8 mouse cellular contexts compared by ENCODE assay signal in genomic region chr10:13375820-13376219, GRCm38 (mm10).
DNase-seq lines count a peak whose midpoint lies in the region; ATAC-seq and TF ChIP-seq lines count a peak whose summit lies in the region.

No protein-coding gene starts in this region.

- ATAC-seq in intestine, postnatal 0 days: peak; percentile 53
- ATAC-seq in lung, embryonic 14.5 days (ENCODE audit: insufficient read depth): peak; percentile 87
- no peak for ATAC-seq in megakaryocyte-erythroid progenitor cell, adult 5-6 weeks (replicated peaks; ENCODE audit: low FRiP score, low TSS enrichment, poor library complexity, severe bottlenecking)

- 9% methylated on average over 3 of the region's 3 CpGs for WGBS in intestine, postnatal 0 days
- 12% methylated on average over 3 of the region's 3 CpGs for WGBS in lung, embryonic 14.5 days

- TF ChIP-seq POLR2A in MEL (IDR thresholded peaks at IDR 0.05; ENCODE audit: control insufficient read depth in 1 of 2, insufficient read depth in 1 of 2, low read depth in 1 of 2, low read length in 2 of 2, poor library complexity in 1 of 2): no peak

- H3K4me3 ChIP-seq in MEL (ENCODE audit: control insufficient read depth in 1 of 2, insufficient read depth in 1 of 2, low read depth in 2 of 2, low read length in 2 of 2): no peak overlapping the region
- H3K4me3 ChIP-seq in intestine, postnatal 0 days (ENCODE audit: low read depth, low read length): no peak overlapping the region
- H3K4me3 ChIP-seq in lung, embryonic 14.5 days (ENCODE audit: low read depth, low read length): no peak overlapping the region

- no peaks in the 10 kb centered on the region for H3K79me2 ChIP-seq in MEL (ENCODE audit: control insufficient read depth, insufficient read depth, low read length, poor library complexity)

- TF ChIP-seq CTCF in MEL (IDR thresholded peaks at IDR 0.05 in 2 of 3, conservative IDR thresholded peaks at IDR 0.05 in 1 of 3; ENCODE audit: control insufficient read depth in 1 of 3, insufficient read depth in 1 of 3, low read depth in 2 of 3, low read length in 3 of 3, poor library complexity in 1 of 3, severe bottlenecking in 1 of 3): no peak
- TF ChIP-seq CTCF in intestine, postnatal 0 days (IDR thresholded peaks at IDR 0.05; ENCODE audit: low read depth): peak; percentile 45
- 0 out of 2 replicates have a peak, but pooled peaks have one; percentile 6 for TF ChIP-seq CTCF in lung, embryonic 14.5 days (IDR thresholded peaks at IDR 0.05; ENCODE audit: low read depth)

- H3K9ac ChIP-seq in MEL (ENCODE audit: control insufficient read depth, low read depth, low read length, poor library complexity, severe bottlenecking): no peak overlapping the region
- no peak overlapping the region for H3K9ac ChIP-seq in intestine, postnatal 0 days (ENCODE audit: low read depth, low read length)
- no peak overlapping the region for H3K9ac ChIP-seq in lung, embryonic 14.5 days

- H3K27ac ChIP-seq in MEL (ENCODE audit: control insufficient read depth, low read depth, low read length): no peak overlapping the region
- no peak overlapping the region for H3K27ac ChIP-seq in intestine, postnatal 0 days (ENCODE audit: low read depth, low read length)
- peak overlapping the region; percentile 71 for H3K27ac ChIP-seq in lung, embryonic 14.5 days (ENCODE audit: low read depth)

- no peaks in the 10 kb centered on the region; a peak in 1 of 4 replicates for H3K27me3 ChIP-seq in MEL (ENCODE audit: control insufficient read depth in 1 of 2, insufficient read depth in 2 of 2, low read length in 2 of 2)
- H3K27me3 ChIP-seq in intestine, postnatal 0 days (replicated peaks; ENCODE audit: control insufficient read depth, insufficient read depth, low read length): no peaks in the 10 kb centered on the region
- no peaks in the 10 kb centered on the region for H3K27me3 ChIP-seq in lung, embryonic 14.5 days (ENCODE audit: insufficient read depth, low read length)

- DNase-seq in embryo, embryonic 10.5 days (ENCODE audit: low spot score): peak; percentile 38
- no peak for DNase-seq in embryo, embryonic 10 days (ENCODE audit: low spot score)
- peak; percentile 2 for DNase-seq in MEL (ENCODE audit: low read depth, low spot score)
- DNase-seq in lung, embryonic 14.5 days: peak; percentile 92
- no peak for DNase-seq in spleen, postnatal 14 days (ENCODE audit: low spot score in 2 of 2)
- DNase-seq in cerebellum, adult 8-10 months: no peak

- no peaks in the 10 kb centered on the region for H3K36me3 ChIP-seq in MEL (ENCODE audit: control insufficient read depth in 1 of 2, insufficient read depth in 2 of 2, low read length in 2 of 2)
- H3K36me3 ChIP-seq in intestine, postnatal 0 days (ENCODE audit: control insufficient read depth, insufficient read depth): no peaks in the 10 kb centered on the region
- no peaks in the 10 kb centered on the region for H3K36me3 ChIP-seq in lung, embryonic 14.5 days (ENCODE audit: insufficient read depth)

- no peak overlapping the region for H3K4me2 ChIP-seq in intestine, postnatal 0 days (replicated peaks; ENCODE audit: low read depth)
- H3K4me2 ChIP-seq in lung, embryonic 14.5 days: no peak overlapping the region

- no peak for TF ChIP-seq RAD21 in MEL (IDR thresholded peaks at IDR 0.05; ENCODE audit: low read depth, low read length)

- H3K4me1 ChIP-seq in MEL (ENCODE audit: control insufficient read depth in 1 of 2, insufficient read depth in 2 of 2, low read length in 2 of 2): no peaks in the 10 kb centered on the region
- H3K4me1 ChIP-seq in intestine, postnatal 0 days (replicated peaks; ENCODE audit: control insufficient read depth, insufficient read depth, low read length): no peaks in the 10 kb centered on the region
- peaks cover 20% of the 10 kb centered on the region for H3K4me1 ChIP-seq in lung, embryonic 14.5 days (ENCODE audit: insufficient read depth)

- no peaks in the 10 kb centered on the region for H3K9me3 ChIP-seq in MEL (replicated peaks; ENCODE audit: insufficient read depth, low read length)
- H3K9me3 ChIP-seq in intestine, postnatal 0 days (ENCODE audit: control insufficient read depth): no peaks in the 10 kb centered on the region
- H3K9me3 ChIP-seq in lung, embryonic 14.5 days (ENCODE audit: low read depth, low read length): no peaks in the 10 kb centered on the region

- TF ChIP-seq EP300 in MEL (IDR thresholded peaks at IDR 0.05; ENCODE audit: low read depth in 1 of 2, low read length in 2 of 2): no peak

TF ChIP-seq in MEL, 35 proteins besides CTCF, POLR2A, EP300 and RAD21:
- TF ChIP-seq MAFK (IDR thresholded peaks at IDR 0.05; ENCODE audit: borderline replicate concordance, low read depth, low read length) (no peak), USF2 (IDR thresholded peaks at IDR 0.05; ENCODE audit: borderline replicate concordance in 1 of 2, insufficient read depth in 1 of 2, low read depth in 1 of 2, low read length in 2 of 2) (no peak), ZMIZ1 (IDR thresholded peaks at IDR 0.05; ENCODE audit: low read depth, low read length) (no peak), E2F4 (IDR thresholded peaks at IDR 0.05; ENCODE audit: borderline replicate concordance, low read depth, low read length) (no peak), ZC3H11A (IDR thresholded peaks at IDR 0.05; ENCODE audit: low read depth, low read length) (no peak), SIN3A (IDR thresholded peaks at IDR 0.05; ENCODE audit: low read length) (no peak), JUND (IDR thresholded peaks at IDR 0.05; ENCODE audit: low read depth, low read length) (no peak), MXI1 (IDR thresholded peaks at IDR 0.05; ENCODE audit: low read depth, low read length) (no peak), MEF2A (IDR thresholded peaks at IDR 0.05; ENCODE audit: extremely low read depth, insufficient replicate concordance, low read depth, low read length, poor library complexity, severe bottlenecking) (no peak), MAX (IDR thresholded peaks at IDR 0.05; ENCODE audit: low read length) (no peak), CHD2 (IDR thresholded peaks at IDR 0.05; ENCODE audit: low read length) (no peak), ELF1 (IDR thresholded peaks at IDR 0.05; ENCODE audit: low read depth, low read length) (no peak), ZKSCAN1 (IDR thresholded peaks at IDR 0.05; ENCODE audit: low read depth, low read length) (no peak), GATA1 (IDR thresholded peaks at IDR 0.05; ENCODE audit: low read depth, low read length) (no peak), GABPA (IDR thresholded peaks at IDR 0.05; ENCODE audit: low read depth, low read length) (no peak)

Comparison
In these comparisons a context has a peak if more than half of its experiments do, and no peak if none do; other contexts are left out.
1. DNase-seq: peak in embryo, embryonic 10.5 days (single experiment), MEL (single experiment) and lung, embryonic 14.5 days (single experiment); none in embryo, embryonic 10 days (single experiment), spleen, postnatal 14 days (0 of 2) and cerebellum, adult 8-10 months (single experiment).
2. CTCF ChIP-seq: peak in intestine, postnatal 0 days (single experiment) and lung, embryonic 14.5 days (single experiment); none in MEL (0 of 3).